Mouse (Mus musculus) MEL (cell line): ENCODE results near the gene Plxna4. TPM values are rescaled to one million over a fixed set of nuclear protein-coding genes. Genes with fewer than 3 reads are reported as not detected.

ENCODE experiments used
- DNase-seq: peaks from one replicate; pipeline ENCODE4 v3.0.0; 2011; ENCODE audit warnings: low read depth, low spot score
- H3K27ac ChIP-seq: 2 replicates; pipeline ENCODE4 v1.5.1; 2012; ENCODE audit warnings: low read depth, mild to moderate bottlenecking, control low read depth, low read length, moderate library complexity; ENCODE audit not compliant: control insufficient read depth
- H3K27me3 ChIP-seq, 2 experiments: fragments of 150-350 bp in 1 of 2; sonication (generic) in 1 of 2; 2 replicates each; pipeline ENCODE4 v1.6.1; 2012; ENCODE audit warnings: low read length in 2 of 2, mild to moderate bottlenecking in 2 of 2, improper control_type of control experiment in 1 of 2, moderate library complexity in 1 of 2; ENCODE audit not compliant: insufficient read depth in 2 of 2, control insufficient read depth in 1 of 2
- H3K36me3 ChIP-seq, 2 experiments: 2 replicates each; pipeline ENCODE4 v1.6.1; 2012 to 2014; ENCODE audit warnings: low read length in 2 of 2, improper control_type of control experiment in 1 of 2, inconsistent platforms in 1 of 2, mild to moderate bottlenecking in 1 of 2; ENCODE audit not compliant: insufficient read depth in 2 of 2, control insufficient read depth in 1 of 2
- H3K4me1 ChIP-seq, 2 experiments: fragments of 150-350 bp in 1 of 2; sonication (generic) in 1 of 2; 2 replicates each; pipeline ENCODE4 v1.6.1; 2012; ENCODE audit warnings: low read length in 2 of 2, improper control_type of control experiment in 1 of 2, mild to moderate bottlenecking in 1 of 2; ENCODE audit not compliant: insufficient read depth in 2 of 2, control insufficient read depth in 1 of 2
- H3K4me3 ChIP-seq, 2 experiments: fragments of 150-350 bp in 1 of 2; sonication (generic) in 1 of 2; 2 replicates each; pipeline ENCODE4 v1.5.1; 2012; ENCODE audit warnings: low read depth in 2 of 2, low read length in 2 of 2, mild to moderate bottlenecking in 2 of 2, moderate library complexity in 2 of 2, control low read depth in 1 of 2, improper control_type of control experiment in 1 of 2; ENCODE audit not compliant: control insufficient read depth in 1 of 2, insufficient read depth in 1 of 2
- H3K79me2 ChIP-seq: 2 replicates; pipeline ENCODE4 v1.6.1; 2012; ENCODE audit warnings: mild to moderate bottlenecking, low read length, moderate library complexity; ENCODE audit not compliant: control insufficient read depth, poor library complexity, insufficient read depth
- H3K9ac ChIP-seq: 2 replicates; pipeline ENCODE4 v1.6.1; 2012; ENCODE audit warnings: low read depth, mild to moderate bottlenecking, control low read depth, low read length, moderate library complexity; ENCODE audit not compliant: control insufficient read depth, poor library complexity, severe bottlenecking
- H3K9me3 ChIP-seq: fragments of 150-350 bp; sonication (generic); replicated peaks from 2 replicates; pipeline ENCODE4 v1.6.1; 2012; ENCODE audit warnings: mild to moderate bottlenecking, low read length, improper control_type of control experiment, moderate library complexity; ENCODE audit not compliant: insufficient read depth
- BHLHE40 ChIP-seq: IDR thresholded peaks from 2 replicates; pipeline ENCODE4 v1.6.1; 2012; ENCODE audit warnings: low read depth, mild to moderate bottlenecking, inconsistent platforms, low read length, improper control_type of control experiment, borderline replicate concordance
- ETS1 ChIP-seq: IDR thresholded peaks from 2 replicates; pipeline ENCODE4 v1.6.1; 2012; ENCODE audit warnings: low read depth, mild to moderate bottlenecking, inconsistent platforms, low read length, improper control_type of control experiment, moderate library complexity
- GABPA ChIP-seq: IDR thresholded peaks from 2 replicates; pipeline ENCODE4 v1.6.1; 2012; ENCODE audit warnings: low read depth, mild to moderate bottlenecking, inconsistent platforms, low read length, improper control_type of control experiment, moderate library complexity
- GATA1 ChIP-seq: IDR thresholded peaks from 2 replicates; pipeline ENCODE4 v1.6.1; 2011; ENCODE audit warnings: low read depth, low read length, improper control_type of control experiment
- JUND ChIP-seq: IDR thresholded peaks from 2 replicates; pipeline ENCODE4 v1.6.1; 2011; ENCODE audit warnings: low read depth, mild to moderate bottlenecking, improper control_type of control experiment, low read length
- KAT2A ChIP-seq: conservative IDR thresholded peaks from 2 replicates; pipeline ENCODE4 v1.6.1; 2012; ENCODE audit warnings: low read depth, low read length, improper control_type of control experiment, inconsistent platforms
- MYC ChIP-seq: IDR thresholded peaks from 2 replicates; pipeline ENCODE4 v1.6.1; 2011; ENCODE audit warnings: low read depth, mild to moderate bottlenecking, low read length, improper control_type of control experiment, moderate library complexity
- POLR2A ChIP-seq, 2 experiments: IDR thresholded peaks; 2 replicates each; pipeline ENCODE4 v1.6.1; 2011 to 2012; ENCODE audit warnings: low read length in 2 of 2, mild to moderate bottlenecking in 2 of 2, control low read depth in 1 of 2, improper control_type of control experiment in 1 of 2, low read depth in 1 of 2, moderate library complexity in 1 of 2; ENCODE audit not compliant: control insufficient read depth in 1 of 2, insufficient read depth in 1 of 2, poor library complexity in 1 of 2
- POLR2AphosphoS2 ChIP-seq: IDR thresholded peaks from 2 replicates; pipeline ENCODE4 v1.6.1; 2011; ENCODE audit warnings: low read length, improper control_type of control experiment
- POLR2AphosphoS5 ChIP-seq: IDR thresholded peaks from 2 replicates; pipeline ENCODE4 v1.6.1; 2012; ENCODE audit warnings: low read depth, borderline replicate concordance, mild to moderate bottlenecking, inconsistent platforms, low read length, moderate library complexity, mixed read lengths
- RCOR1 ChIP-seq: IDR thresholded peaks from 2 replicates; pipeline ENCODE4 v1.6.1; 2012; ENCODE audit warnings: low read depth, mild to moderate bottlenecking, inconsistent platforms, low read length, improper control_type of control experiment
- SMC3 ChIP-seq: IDR thresholded peaks from 2 replicates; pipeline ENCODE4 v1.6.1; 2011; ENCODE audit warnings: low read depth, low read length, improper control_type of control experiment
- TBP ChIP-seq: IDR thresholded peaks from 2 replicates; pipeline ENCODE4 v1.8.0; 2011; ENCODE audit warnings: low read depth, low read length, improper control_type of control experiment
- UBTF ChIP-seq: IDR thresholded peaks from 2 replicates; pipeline ENCODE4 v1.6.1; 2012; ENCODE audit warnings: low read depth, mild to moderate bottlenecking, inconsistent platforms, low read length, improper control_type of control experiment, moderate library complexity, borderline replicate concordance; ENCODE audit not compliant: insufficient read depth
- ZC3H11A ChIP-seq: IDR thresholded peaks from 2 replicates; pipeline ENCODE4 v1.6.1; 2012; ENCODE audit warnings: low read depth, mild to moderate bottlenecking, inconsistent platforms, low read length, improper control_type of control experiment
- ZMIZ1 ChIP-seq: IDR thresholded peaks from 2 replicates; pipeline ENCODE4 v1.6.1; 2012; ENCODE audit warnings: low read depth, mild to moderate bottlenecking, inconsistent platforms, low read length, improper control_type of control experiment, moderate library complexity
- polyA plus RNA-seq, 2 experiments: library from polyadenylated mRNA; stranded (reverse) in 1 of 2; unstranded in 1 of 2; fragments of >175 nt in 1 of 2; fragments of >200 nt in 1 of 2; gene quantifications; 2 replicates each; pipeline versions ENCODE4 v1.2.1 to v1.2.4; 2012; ENCODE audit warnings: low replicate concordance in 2 of 2, low read depth in 1 of 2; ENCODE audit not compliant: insufficient read length in 2 of 2, insufficient read depth in 1 of 2, missing spikeins in 1 of 2
- total RNA-seq: library from RNA; depleted of rRNA; stranded (reverse); fragments of 300-350 nt; gene quantifications from 2 replicates; pipeline ENCODE4 v1.2.3, GENCODE M21; 2012

The Plxna4 gene
- total and polyA plus RNA-seq, 3 experiments = 0.01 TPM; not detected in 2

DNA sequence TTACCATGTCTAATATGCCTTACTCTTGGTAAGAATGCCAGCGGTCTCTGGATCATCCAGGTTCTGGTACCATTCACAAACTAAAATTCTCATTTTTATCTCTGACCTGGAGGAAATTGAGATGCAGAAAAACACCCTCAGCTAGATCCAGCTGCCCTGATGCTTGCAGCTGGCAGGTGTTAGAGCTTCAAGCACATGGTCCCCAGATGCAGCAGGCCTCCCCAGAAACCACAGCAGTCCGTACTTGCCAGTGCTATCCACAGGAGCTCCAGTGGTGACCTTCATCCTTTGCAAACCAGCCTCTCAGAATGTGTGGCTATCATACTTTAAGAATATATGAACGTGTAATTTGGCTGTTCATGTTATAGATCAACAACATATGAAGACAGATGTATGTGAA is 139.2 kb downstream of the Plxna4 start:
- Histone ChIP-seq H3K4me1 (no peaks in the 10 kb centered on the region), H3K9ac (no peak overlapping the region), H3K9me3 (no peaks in the 10 kb centered on the region), H3K27ac (no peak overlapping the region), H3K4me3 (no peak overlapping the region), H3K79me2 (no peaks in the 10 kb centered on the region), H3K36me3 (no peaks in the 10 kb centered on the region), H3K27me3 (no peaks in the 10 kb centered on the region)
- DNase-seq = no peak
- no peak for TF ChIP-seq GABPA

DNA sequence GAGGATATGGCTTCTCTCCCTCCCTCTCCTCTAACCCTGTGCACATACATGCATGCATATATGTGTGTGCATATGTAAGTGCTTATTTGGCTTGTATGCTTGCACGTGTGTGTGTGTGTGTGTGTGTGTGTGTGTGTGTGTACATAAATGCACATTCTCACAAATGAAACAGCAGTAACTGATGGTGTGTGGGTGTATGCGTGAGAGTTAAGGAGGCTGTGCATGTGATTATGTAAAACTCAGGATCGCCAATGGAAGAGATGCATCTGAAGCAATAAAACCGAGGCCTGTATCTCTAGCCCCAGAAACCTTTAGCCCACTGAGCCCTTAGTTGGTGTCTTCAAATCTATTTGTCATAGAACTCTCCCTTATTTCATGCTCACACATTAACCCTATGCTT is 141.7 kb downstream of the Plxna4 start:
- no peaks in the 10 kb centered on the region for H3K27me3 ChIP-seq
- no peaks in the 10 kb centered on the region for H3K79me2 ChIP-seq
- no peak for DNase-seq
- no peak overlapping the region for H3K27ac ChIP-seq
- no peak for TF ChIP-seq BHLHE40
- no peak for TF ChIP-seq POLR2AphosphoS5
- no peak for TF ChIP-seq MYC
- TF ChIP-seq RCOR1 = no peak
- no peak for TF ChIP-seq POLR2AphosphoS2
- TF ChIP-seq JUND = no peak
- no peak for TF ChIP-seq ZMIZ1
- no peak for TF ChIP-seq TBP
- TF ChIP-seq GATA1 = no peak
- no peak for TF ChIP-seq ZC3H11A
- no peak for TF ChIP-seq ETS1
- no peak for TF ChIP-seq GABPA
- H3K9me3 ChIP-seq = no peaks in the 10 kb centered on the region
- H3K36me3 ChIP-seq = no peaks in the 10 kb centered on the region
- no peaks in the 10 kb centered on the region for H3K4me1 ChIP-seq
- H3K4me3 ChIP-seq = no peak overlapping the region
- H3K9ac ChIP-seq = no peak overlapping the region

DNA sequence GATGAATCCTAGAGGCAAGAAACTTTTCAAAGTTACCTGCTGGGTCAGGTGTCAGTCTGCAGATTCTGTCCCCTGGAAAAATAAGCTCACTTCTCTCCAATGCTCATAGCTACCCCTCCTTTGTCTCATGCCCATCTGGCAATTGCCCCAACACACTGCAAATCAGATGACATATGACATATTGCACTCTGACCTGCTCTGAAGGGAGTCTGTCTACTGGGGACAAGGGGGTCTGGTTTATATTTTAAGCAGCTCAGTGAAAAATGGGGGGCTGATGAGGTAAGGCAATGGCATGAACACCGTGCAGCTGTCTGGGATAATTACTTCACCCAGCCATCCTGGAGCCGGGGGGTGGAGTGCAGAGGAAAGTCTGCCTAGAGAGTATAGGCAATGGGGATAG is 142.7 kb downstream of the Plxna4 start:
- no peak overlapping the region for H3K9ac ChIP-seq
- no peaks in the 10 kb centered on the region for H3K4me1 ChIP-seq
- no peaks in the 10 kb centered on the region for H3K27me3 ChIP-seq
- H3K9me3 ChIP-seq = no peaks in the 10 kb centered on the region
- TF ChIP-seq SMC3 = no peak
- TF ChIP-seq POLR2A (IDR thresholded peaks at IDR 0.05; ENCODE audit: control insufficient read depth in 1 of 2, insufficient read depth in 1 of 2, low read depth in 1 of 2, low read length in 2 of 2, poor library complexity in 1 of 2) = no peak
- no peak for TF ChIP-seq KAT2A
- no peak for TF ChIP-seq GATA1
- TF ChIP-seq UBTF = no peak
- TF ChIP-seq, all 39 proteins: peak for 0
- no peaks in the 10 kb centered on the region for H3K79me2 ChIP-seq
- DNase-seq = no peak
- no peak overlapping the region for H3K27ac ChIP-seq
- no peak overlapping the region for H3K4me3 ChIP-seq
- H3K36me3 ChIP-seq = no peaks in the 10 kb centered on the region
